Mouse (Mus musculus) forelimb bud, embryonic 11.5 days (tissue): ENCODE data around the gene Trmt10a.

ENCODE experiments used
- DNase-seq: peaks from one replicate; pipeline ENCODE4 v3.0.0-alpha.2; 2012; ENCODE audit warnings: low read depth, low spot score

Trmt10a gene

GRCm38 (mm10) chr3:138143315-138144059 is at the start of gene Trmt10a:
TSS of gene Trmt10a (plus strand) at chr3:138143448.
- DNase-seq = peak; percentile 98

GRCm38 (mm10) chr3:138095301-138095700 is 47.9 kb upstream of the Trmt10a start:
- no peak for DNase-seq

DNA sequence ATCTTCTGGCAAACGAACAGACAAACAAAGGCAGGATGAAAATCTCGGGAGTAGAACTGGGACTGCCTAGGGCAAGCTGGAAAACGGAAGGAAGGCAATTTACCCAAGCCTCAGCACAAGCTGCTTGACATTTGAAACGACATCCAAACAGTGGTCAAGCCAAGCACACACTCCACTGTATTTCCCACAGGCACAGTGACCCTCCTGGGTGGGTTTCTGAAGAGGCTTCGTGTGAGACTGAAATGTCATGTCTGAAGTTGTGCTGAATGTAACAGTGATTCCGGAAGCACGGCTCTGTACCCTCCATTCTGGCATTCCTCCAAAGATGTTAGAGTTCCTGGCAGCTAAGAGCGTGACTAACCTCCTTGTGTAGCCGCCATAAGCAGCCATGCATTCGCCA is 47.5 kb upstream of the Trmt10a start:
- DNase-seq = no peak

- DNase-seq = no peak
Observed at GRCm38 (mm10) chr3:138096263-138097028, 46.8 kb upstream of the Trmt10a start.

DNA sequence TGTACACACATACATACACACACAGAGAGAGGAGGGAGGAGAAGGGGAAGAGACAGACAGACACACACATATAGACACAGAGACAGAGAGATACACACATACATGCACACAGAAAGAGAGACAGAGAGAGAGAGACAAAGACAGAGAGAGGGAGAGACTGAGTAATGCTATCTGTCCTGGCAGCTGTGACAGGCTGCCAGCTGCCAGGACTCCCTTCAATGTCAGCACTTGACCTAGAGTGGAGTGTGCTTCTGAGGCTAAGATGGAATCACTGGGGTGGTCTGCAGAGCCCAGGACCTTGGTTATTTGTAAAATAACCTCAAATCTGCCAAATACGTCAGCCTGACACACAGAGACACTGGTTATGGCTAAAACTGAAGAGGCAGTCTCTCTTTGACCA is 45.5 kb upstream of the Trmt10a start:
- no peak for DNase-seq

GRCm38 (mm10) chr3:138101936-138102335 is 41.3 kb upstream of the Trmt10a start:
- DNase-seq = no peak

DNA sequence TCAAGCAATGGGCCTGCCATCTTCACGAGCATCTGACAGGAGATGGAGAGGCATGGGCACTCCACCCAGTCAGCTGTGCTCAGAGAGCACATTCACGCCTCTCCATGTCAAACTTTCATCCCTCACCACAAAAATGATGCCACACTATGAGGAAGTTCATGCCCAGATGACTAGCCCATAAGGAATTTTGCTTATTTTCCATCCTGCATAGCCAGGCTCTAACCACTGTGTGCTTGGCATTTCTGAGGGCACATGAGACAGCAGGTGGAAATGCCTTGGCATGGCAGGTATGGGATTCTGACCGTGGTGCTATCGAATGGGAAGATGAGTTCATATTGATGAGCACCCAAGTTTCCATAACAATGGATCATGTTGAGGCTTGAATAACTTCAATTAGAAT is 39.6 kb upstream of the Trmt10a start:
- no peak for DNase-seq

DNA sequence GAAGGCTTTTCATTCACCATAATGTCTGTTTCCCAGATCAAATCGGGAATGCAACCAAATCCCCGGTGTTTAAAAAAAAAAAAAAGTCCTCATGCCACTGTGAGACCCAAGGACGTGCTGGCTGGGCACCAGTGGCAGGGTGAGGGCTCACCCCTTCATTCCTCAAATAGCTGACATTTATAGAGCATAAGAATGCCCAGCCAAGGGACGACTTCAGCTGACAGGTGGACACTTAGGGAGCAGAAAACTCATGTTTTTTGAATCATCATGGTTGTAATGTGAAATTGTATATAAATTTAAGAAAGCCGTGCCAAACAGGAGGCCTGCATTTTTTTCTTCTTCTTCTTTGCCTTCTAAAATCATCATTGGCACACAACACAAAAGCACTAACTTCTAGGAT is 38.2 kb upstream of the Trmt10a start:
- DNase-seq = no peak

GRCm38 (mm10) chr3:138106887-138107286 is 36.4 kb upstream of the Trmt10a start:
- no peak for DNase-seq

GRCm38 (mm10) chr3:138110910-138111782 is 32.1 kb upstream of the Trmt10a start:
- no peak for DNase-seq

DNA sequence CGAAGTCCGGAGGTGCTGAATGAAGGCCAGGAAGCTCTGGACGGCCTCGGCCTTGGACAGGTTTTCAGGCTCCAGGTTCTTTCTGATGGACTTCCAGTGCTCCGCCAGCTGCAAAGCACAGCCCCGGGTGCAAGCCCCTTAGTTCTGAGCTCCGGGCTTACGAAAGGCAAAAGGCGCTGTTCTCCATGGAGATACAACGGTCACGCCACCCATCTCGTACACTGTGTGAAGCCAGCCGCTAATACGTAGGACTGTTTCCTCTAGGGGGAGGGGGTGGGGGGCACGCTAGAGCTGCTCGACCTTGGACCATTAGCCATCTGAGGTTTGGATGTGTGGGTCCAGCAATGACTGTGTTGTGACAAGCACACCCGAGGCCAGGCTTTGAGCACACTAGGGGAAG is 29.1 kb upstream of the Trmt10a start:
- DNase-seq = no peak

- DNase-seq = no peak
Observed at GRCm38 (mm10) chr3:138116871-138117270, 26.4 kb upstream of the Trmt10a start.

DNA sequence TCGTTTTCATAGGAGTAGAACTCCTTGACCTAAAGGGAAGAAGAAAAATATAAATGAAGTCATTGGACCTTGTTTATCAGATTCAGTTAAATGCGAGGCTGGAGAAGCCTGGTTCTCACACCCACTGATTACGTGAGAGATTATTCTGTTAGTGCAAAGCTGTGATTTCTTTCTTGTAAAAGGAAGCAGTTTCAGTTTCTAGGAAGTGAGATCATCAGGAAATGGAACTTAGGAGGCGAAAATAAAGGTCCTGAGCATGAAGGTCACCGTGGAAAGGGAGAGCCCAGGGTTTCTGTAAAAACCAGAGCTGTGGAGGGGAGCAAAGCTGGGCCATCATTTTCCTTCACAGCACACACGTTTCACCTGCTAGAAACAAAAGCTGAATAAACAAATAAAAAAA is 24.9 kb upstream of the Trmt10a start:
- DNase-seq = no peak

DNA sequence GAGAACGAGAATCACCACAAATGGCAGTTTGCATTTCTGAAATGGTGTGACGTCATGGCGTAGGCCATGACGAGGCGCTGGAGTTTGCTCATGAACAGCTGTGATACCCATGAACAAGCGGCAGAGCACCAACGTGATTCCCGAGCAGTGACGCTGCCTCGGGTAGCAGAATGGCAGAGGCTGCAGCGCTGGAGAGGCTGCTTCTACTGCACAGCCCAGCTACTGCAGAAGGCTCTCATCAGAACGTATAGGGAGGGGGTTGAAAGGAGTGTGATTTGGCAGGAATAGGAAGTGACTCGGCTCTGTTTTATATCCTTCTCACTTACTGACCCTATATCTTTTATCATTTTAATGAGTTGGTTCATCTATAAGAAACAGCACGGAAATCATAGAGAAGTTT is 24.4 kb upstream of the Trmt10a start:
- DNase-seq = no peak

DNA sequence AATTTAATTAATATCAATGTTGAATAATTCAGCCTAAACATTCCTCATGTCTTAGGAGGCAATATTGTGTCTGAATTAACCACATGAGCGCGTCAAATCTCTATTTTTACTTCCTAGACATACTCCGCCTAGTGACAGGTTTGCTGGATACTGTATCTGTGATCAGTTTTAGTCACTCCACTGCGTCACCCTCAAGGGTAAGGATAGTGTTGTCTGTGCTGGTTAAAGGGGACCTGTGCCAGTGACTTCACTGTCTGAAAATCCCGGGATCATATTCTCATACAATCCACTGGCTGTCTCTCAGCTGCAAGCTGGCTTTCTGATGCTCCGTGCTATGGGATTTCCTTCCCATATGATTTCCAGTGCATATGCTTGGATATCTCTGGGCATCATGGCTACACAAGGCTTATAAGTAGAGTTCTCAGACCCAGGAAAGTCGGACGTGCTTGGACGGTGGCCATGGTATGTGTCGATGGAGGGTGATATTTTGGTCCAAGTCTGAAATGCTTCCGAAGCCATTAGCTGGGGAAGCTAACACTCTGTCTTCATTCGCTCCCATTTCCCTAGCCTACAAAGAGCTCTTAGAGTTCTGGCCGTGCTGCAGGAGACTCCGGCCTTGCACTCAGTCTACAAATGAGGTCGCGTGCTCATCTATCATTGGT is 23.7 kb upstream of the Trmt10a start:
- no peak for DNase-seq

- no peak for DNase-seq
Observed at GRCm38 (mm10) chr3:138121461-138121860, 21.8 kb upstream of the Trmt10a start.

GRCm38 (mm10) chr3:138123842-138124241 is 19.4 kb upstream of the Trmt10a start:
- no peak for DNase-seq

GRCm38 (mm10) chr3:138129110-138129509 is 14.1 kb upstream of the Trmt10a start:
- no peak for DNase-seq

DNA sequence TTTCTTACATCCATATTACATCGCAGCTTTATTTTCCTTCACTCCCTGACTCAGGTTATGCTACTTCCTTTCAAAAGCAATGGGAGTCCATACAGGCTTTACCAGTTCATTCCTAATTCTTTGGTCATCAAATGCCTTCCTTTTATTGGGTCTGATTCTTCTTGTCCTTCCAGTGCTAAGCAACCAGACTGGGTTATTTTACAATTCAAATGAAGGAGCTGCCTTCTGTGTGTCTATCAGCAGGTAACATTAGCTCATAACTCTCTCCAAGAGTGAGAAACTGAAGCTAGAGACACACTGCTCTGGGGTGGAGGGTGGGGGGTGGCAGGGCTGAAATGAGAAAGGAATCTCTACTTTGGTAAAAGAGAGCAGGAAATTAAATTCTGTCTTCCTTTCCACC is 12.6 kb upstream of the Trmt10a start:
- no peak for DNase-seq

GRCm38 (mm10) chr3:138131168-138131567 is 12.1 kb upstream of the Trmt10a start:
- DNase-seq = no peak

DNA sequence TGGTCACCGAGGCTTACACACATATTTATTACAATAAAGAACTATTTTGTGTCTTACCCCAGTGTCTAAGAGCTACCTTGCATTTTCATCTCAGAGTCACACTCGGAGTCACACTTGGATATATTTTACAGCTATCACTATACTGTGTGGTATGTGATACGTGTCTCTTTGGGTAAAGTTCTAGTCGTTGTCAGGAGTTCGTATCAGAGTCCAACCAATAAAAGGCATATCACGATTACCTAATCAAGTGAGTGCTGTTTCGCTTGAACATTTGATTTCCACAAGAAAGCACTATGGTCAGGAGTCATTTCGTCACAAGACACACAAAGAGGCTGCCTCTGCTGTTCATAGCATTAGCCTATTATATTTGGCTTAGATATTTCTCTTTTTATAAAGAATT is 9.8 kb upstream of the Trmt10a start:
- DNase-seq = no peak

DNA sequence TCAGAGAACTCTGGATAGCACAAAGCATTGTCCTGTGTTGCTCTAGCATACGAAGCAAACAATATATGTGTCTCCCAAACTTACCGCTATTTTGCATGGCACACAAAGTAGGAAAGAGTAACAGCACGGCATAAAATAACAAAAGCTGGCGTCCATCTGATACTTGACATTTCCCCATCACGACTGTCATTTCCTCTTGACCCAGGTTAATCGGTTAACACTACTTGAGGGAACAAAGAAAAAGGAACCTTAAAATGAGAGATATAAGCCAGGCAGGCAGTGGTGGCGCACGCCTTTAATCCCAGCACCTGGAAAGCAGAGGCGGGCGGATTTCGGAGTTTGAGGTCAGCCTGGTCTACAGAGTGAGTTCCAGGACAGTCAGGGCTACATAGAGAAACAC is 9.3 kb upstream of the Trmt10a start:
- DNase-seq = no peak
